Mouse (Mus musculus) lung, postnatal 4 days (tissue): ENCODE measurements around the gene Sgf29.

Experiments
- DNase-seq, 2 experiments: peaks; one replicate each; pipeline ENCODE4 v3.0.0; 2021

Sgf29 gene

DNA sequence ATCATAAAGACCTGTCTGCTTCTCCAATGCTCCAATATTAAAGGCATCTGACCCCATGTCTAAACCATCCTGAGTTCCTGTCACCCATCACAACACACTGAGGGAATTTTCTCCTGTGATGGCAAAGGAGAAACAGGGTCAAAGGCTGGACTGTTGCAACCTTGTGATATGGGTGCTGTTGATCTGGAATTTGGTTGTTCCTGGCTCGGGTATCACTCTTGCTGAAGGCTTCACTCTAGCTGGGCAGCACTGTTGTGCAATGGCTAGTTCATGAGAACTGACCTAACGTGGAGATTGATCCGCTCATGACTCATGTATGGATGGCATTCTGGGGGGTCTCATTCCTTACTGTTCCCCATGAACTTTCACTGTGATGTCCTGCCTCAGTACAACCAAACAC lies 39.9 kb downstream of the Sgf29 start:
- DNase-seq, result no peak

GRCm38 (mm10) chr7:126690737-126691136 lies 41.6 kb downstream of the Sgf29 start:
- no peak for DNase-seq

DNA sequence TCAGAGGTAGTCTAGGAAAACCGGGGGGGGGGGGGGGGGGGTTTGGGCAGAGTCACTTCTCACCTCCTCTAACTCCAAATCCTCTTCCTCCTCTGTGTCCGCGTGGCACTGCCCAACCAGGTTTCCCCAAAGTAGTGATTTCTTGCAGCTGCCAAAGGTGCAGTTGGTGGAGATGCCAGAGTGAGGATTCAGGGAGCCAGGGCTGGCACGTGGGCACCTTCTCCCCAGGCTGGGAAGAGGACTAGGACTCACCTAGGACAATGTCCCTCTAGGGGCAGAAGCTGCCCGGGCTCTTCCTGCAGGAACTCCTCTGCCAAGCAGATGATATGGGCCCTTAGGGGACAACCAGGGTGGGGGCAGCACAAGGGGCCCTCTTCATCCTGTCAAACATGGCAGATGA lies 42.6 kb downstream of the Sgf29 start:
- DNase-seq, result no peak

- no peak for DNase-seq
These were observed 43.3 kb downstream of the Sgf29 start for GRCm38 (mm10) chr7:126692426-126692825.

DNA sequence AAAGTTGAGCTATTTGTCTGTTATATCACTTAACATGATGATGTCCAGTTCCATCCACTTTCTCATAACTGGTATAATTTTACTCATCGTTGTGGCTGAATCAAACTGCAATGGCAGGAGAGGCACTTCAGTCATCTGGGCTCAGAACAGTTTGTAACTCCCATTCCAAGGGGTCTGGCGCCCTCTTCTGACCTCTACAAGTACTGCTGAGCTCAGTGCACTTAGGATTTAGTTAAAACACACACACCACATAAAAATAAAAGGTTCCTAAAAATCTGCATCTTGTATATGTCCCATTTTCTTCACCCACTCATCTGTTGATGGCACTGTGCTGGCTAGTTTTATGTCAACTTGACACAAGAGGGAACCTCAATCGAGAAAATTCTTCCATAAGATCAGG lies 44.1 kb downstream of the Sgf29 start:
- DNase-seq, result peak; percentile 80 to 90

GRCm38 (mm10) chr7:126693781-126694180 lies 44.7 kb downstream of the Sgf29 start:
- DNase-seq, result no peak

GRCm38 (mm10) chr7:126694441-126695051 lies 45.4 kb downstream of the Sgf29 start:
- no peak for DNase-seq

- DNase-seq, result peak; percentile 79 to 87
These were observed 46.1 kb downstream of the Sgf29 start, which contains the start of gene Bola2 for GRCm38 (mm10) chr7:126695210-126695611. Gene Bola2, plus strand, starts transcription at chr7:126695401.

- DNase-seq, result peak; percentile 96 to 98
These were observed 46.6 kb downstream of the Sgf29 start, which contains the start of gene Slx1b for GRCm38 (mm10) chr7:126695631-126696207. Gene Slx1b, minus strand, starts transcription at chr7:126695784.

DNA sequence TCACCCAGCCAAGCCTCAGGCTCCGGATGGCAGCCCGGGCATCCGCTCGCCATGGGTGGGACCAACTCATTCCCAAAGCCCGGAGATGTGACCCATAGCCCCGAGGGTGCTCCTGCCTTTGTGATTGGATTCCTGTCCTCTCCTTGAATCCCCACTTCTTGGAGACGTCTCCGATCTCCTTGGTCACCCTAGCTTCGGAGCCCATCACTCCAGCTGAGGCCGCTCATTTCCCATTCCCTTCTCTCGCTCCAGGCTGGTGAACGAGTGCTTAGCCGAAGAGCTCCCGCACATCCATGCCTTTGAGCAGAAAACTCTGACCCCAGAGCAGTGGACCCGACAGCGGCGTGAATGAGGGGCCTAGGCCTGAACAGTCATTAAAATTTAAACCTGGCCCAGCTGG lies 47.2 kb downstream of the Sgf29 start:
- no peak for DNase-seq

- DNase-seq, result no peak
These were observed 47.8 kb downstream of the Sgf29 start for GRCm38 (mm10) chr7:126696886-126697285.

GRCm38 (mm10) chr7:126697838-126698237 lies 48.7 kb downstream of the Sgf29 start:
- no peak for DNase-seq

DNA sequence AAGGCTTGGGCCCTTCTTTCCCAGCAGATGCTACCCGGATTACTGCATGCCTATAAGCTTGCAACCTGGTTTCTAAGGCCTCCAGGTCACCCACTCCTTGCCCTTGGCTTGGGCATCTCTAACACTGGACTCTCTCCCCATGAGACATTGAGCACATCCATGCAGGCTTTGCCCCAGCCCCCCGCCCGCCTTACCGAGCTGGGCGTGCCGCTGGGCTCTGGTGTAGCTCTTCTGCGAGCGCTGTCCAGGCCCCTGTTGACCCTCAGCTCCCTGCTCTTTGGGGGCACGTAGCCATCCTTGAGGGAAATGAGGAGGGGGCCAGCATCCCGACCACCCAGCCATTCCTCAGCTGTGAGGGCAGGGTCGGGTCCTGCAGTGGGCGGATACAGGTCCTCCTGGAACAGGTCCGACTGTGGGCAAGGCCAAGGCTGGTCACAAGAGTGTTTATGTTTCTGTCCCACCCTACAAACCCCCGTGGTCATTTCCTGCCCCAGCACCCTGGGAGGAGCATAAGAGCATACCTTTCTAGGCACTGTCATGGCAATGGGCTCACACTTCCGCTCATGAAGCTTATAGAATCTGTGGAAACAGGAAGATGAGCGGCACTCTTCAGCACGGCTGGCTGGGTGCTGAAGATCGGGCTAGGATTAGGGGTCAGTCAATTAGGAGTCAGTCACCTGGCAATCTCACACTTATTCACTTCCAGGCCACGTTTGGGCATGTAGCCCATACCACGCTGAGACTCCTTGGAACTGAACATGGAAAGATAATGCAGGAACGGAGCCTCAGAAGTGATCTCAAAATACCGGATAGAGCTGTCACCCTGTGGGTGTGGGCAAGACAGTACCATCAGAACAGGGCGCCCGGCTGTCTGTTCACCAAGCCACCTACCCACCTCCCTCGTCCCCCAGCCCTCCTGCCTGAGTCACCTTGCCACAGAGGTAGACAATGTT lies 51.2 kb downstream of the Sgf29 start:
- no peak for DNase-seq

GRCm38 (mm10) chr7:126701070-126701469 lies 52.0 kb downstream of the Sgf29 start:
- peak; percentile 87 to 93 for DNase-seq

DNA sequence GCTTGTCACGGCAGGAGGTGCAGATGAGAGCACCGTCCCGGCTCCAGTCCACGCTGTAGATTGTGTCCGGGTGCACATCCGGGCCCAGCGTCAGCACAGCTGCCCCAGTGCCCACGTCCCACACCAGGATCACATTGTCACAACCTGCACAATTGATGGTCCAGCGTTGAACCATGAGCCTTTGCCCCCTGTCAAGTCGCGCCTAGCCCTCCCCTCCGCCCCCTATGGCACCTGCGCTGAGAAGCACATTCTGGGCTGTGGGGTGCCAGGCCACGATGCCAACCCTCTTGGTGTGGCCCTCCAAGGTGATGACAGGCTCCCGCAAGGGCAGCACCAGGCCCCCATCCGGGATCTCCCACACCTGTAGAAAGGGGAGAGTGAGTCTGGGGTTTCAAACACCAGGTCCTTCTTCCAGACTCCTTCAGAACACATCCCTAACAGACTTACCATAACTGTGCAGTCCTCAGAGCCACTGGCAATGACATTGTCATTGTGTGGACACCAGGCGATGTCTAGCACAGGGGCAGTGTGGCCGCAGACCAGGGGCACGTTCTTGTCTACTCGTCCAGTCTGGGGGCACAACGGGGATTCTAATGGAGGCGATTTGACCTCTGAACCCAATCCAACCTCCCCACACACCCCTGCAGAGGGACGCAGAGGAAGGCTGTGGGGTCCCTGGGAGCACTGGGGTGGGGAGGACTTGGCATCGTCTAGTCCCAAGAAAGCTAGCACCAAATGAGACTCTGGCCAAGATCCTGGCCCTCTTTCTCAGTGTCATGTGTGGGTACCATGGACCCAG lies 52.6 kb downstream of the Sgf29 start:
- DNase-seq, result peak in 1 of 2 experiments; percentile 40

- DNase-seq, result peak; percentile 52
These were observed 53.2 kb downstream of the Sgf29 start for GRCm38 (mm10) chr7:126702358-126702757.

GRCm38 (mm10) chr7:126702861-126703756 lies 54.0 kb downstream of the Sgf29 start:
- peak; percentile 37 to 42 for DNase-seq

GRCm38 (mm10) chr7:126703757-126704077 lies 54.6 kb downstream of the Sgf29 start:
- DNase-seq, result peak in 1 of 2 experiments; percentile 38

DNA sequence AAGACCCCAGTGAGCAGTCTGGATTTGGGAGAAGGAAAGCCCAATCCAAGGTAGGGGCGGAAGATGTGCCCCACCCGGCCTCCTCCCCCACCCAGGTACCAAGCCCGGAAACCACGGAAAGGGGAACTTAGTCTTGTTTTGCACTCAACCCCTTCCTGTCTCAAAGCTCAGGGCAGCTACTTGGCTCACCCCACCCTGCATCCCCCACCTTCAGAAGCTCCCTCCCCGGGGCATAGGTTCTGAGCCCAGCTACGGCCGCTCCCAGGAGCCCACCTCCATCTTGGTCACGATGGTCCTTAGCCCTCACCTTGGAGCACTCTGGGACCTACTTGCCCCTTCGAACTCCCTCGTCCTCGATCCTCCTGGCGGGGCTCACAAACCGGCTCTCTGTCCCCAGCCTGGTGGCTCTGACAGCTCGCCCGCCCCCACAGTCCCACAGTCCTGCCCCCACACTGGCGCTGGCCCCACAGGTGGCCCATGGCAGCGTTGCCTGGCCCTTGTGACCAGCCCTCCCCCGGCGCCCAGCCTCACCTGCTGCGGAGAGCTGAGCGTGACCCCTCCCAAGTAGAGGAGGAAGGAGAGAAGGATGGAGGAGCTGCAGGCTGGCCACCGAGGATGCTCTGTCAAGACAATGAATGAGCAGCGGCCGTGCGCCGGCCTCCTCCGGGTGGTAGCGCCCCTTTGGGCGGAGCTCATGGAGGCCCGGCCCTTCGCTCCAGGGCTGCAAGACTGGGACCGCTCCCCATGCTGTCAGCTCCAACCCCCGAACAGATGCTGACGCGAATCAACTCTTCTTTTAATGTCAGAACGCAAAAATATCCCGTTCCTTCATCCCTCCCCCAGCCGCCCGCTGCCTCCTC lies 55.2 kb downstream of the Sgf29 start:
- DNase-seq, result peak; percentile 86 to 87

DNA sequence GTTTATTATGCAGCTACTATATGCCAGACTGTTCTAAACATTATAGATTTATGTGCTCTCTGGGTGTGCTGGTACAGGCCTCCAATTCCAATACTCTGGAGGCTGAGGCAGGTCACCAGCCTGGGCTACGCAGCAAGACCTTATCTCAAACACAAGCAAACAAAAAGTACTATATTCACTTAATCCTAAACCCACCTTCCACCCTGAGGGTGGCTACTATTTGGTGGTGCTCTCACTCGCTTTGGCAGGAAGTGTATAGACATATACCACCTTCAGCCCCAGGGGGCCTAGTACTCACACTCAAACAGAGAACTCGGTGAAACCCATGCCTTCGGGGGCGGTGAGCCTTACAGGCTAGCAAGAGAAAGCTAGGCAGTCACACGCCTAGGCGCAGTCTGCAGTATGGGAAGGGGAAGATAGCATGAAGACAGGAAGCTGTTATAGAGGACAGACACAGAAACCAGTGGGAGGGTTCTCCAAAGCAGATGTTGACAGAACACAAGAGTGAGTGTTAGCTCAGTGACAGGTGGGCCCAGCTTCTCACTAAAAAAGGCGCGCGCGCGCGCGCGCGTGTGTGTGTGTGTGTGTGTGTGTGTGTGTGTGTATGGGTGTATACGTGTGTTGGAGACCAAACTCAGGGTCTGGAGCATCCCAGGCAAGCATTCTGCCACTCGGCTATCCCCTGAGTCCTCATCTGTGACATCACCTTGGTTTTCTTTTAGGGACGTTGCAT lies 58.5 kb downstream of the Sgf29 start, which contains the start of gene Coro1a:
Gene Coro1a (minus strand): TSS at position 346 of the 733 bp plus-strand sequence.
- DNase-seq, result peak in 1 of 2 experiments; percentile 33
